Mouse (Mus musculus) lung, adult 2 months (tissue): ENCODE measurements around the gene Dyrk3.

Experiments
- CTCF ChIP-seq: fragments of 200-500 bp; IDR thresholded peaks from 2 replicates; pipeline ENCODE4 v1.5.1; 2011; ENCODE audit warnings: mild to moderate bottlenecking, low read length, control low read depth; ENCODE audit not compliant: insufficient read depth
- POLR2A ChIP-seq: fragments of 200-500 bp; IDR thresholded peaks from 2 replicates; pipeline ENCODE4 v1.6.1; 2011; ENCODE audit warnings: low read depth, mild to moderate bottlenecking, control low read depth, low read length, borderline replicate concordance; ENCODE audit errors: extremely low read depth

- TF ChIP-seq POLR2A (no peak), CTCF (no peak)
Observed at GRCm38 (mm10) chr1:131137717-131138118, 422 bp downstream of the Dyrk3 start.
